Mouse (Mus musculus): Measurements from ENCODE around the gene Setd2. TPM values are rescaled to one million over a fixed set of nuclear protein-coding genes. Genes with fewer than 3 reads are reported as not detected.

The Setd2 gene
- total RNA-seq, 2 experiments from 2014 or later, result 21.8 to 29.9 TPM

DNA sequence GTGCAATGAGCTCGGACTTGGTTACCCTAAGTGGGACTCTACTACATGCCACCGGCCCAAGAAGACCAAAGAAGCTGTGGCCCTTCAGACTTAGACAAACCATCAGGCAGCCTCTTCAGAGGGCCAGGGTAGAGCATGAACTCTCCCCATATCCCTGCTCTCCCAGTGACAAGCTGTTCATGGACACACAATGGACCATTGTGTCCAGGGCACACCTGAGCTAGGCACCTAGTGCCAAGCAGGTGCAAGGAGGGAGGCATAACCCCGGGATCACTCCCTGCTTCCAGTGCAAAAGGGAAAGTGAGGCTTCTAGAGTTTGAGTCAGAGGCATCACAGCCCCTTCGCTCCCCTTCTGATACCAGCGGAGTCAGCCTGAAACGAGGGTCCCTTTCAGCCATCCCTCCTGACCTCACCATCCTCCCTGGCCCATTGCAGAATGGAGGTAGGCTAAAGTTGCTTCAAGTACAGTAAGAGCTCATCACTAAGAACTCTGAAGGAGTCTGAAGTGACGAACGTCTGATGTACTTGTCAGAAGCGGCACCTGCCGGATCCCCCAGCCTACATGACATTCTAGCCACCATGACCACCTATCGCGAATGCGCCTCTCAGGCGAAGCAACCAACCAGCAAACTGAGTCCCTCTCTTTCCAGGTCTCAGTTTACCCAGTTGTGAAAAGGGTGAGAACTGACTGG is 120.7 kb downstream of the Setd2 start:
- intact Hi-C loops (cut with DNase I), result no loop called here
- no peak for DNase-seq

GRCm38 (mm10) chr9:110653655-110654461 is 121.5 kb downstream of the Setd2 start, which contains the start of gene Nbeal2:
Gene Nbeal2 (minus strand): TSS chr9:110654161.
- intact Hi-C loops (cut with DNase I), result no loop called here
- DNase-seq, result peak; percentile 90 to 94

DNA sequence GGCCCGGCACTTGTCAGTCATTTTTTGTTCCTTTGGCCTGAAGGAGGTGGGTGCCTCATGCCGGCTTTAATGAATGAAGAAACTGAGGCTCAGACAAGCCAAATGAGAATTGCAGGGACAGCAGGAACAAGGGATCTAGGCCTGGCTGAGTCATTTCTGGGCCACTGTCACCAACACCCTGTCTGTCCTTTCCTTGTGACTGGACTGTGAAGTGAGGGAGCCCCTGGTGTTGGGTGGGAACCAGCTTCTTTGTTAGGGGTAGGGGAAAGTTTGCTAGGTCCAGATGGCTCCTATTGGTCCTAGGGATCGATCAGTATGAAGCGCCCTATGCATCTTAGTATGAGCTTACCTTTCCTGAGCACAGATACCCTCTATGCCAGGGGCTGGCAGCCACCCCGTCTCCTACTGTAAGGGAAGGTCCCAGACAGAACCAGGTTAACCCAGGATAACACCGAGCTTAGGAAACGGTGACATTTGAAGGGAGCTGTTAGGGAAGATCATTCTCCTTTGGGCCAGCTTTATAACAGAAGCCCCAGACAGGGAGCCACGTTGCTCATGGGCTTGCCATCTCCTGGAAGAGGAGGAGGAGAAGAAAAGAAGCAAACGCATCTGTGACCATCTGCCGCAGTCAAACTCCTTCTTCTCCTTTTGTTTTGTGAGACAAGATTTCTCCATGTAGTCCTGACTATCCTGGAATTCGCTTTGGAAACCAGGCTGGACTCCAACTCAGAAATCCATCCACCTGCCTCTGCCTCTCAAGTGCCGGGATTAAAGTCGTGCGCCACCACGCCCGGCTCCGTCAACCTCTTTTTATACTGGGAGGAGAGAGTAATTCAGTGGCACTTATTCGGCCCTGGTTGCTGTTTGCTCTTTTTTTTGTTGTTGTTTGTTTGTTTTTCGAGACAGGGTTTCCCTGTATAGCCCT is 122.6 kb downstream of the Setd2 start:
- intact Hi-C loops (cut with DNase I), result no loop called here
- DNase-seq, result no peak

- no peak for DNase-seq
- intact Hi-C loops (cut with DNase I), result no loop called here
Measured at GRCm38 (mm10) chr9:110655651-110656007, 123.2 kb downstream of the Setd2 start.

DNA sequence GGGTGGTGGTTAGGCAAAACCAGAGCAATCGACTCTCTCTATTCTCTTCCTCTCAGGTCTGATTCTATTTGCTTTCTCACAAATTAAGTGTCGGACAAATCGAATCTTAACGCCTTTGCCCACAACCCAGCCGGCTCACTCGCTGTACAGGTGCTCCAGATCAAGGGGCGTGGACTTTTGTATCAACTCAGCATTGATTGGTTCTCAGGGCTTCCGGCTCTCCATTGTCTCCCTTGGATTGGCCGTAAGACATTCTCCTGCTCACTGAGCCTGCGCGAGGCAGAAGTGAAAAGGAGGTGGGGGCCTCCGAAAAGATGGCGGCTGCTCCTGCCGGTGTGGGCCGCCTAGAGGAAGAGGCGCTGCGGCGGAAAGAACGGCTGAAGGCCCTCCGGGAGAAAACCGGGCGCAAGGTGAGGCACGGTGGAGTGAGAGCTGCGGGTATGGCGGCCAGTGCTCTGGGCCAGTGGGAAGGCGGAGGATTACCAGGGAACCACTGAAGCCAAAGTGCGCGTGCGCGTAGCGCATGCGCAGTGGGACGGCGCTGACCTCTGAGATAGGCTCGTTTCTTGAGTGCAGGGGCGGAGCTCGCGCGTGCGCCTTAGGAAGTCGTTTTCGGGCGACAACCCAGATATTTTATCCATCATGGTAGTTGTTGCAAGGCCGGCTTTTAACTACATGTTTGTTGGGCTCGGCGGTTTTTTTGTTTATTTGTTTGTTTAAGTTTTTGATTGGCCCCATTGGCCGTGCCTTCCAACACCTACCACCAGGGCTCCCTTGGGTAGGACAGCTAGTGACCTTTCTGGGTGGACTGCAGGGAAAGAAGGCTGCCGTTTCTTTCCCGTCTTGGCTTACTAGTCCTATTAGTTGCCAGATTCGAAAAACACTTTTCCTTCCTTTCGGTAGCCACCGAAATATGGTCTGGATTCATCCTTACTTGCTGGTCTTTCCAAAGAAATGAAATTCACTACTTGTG is 124.1 kb downstream of the Setd2 start, which contains the start of gene Ccdc12:
TSS of gene Ccdc12 (plus strand) at position 255 of the 973 bp plus-strand sequence.
- intact Hi-C loops (cut with DNase I), result no loop called here
- DNase-seq, result peak; percentile 90 to 98

DNA sequence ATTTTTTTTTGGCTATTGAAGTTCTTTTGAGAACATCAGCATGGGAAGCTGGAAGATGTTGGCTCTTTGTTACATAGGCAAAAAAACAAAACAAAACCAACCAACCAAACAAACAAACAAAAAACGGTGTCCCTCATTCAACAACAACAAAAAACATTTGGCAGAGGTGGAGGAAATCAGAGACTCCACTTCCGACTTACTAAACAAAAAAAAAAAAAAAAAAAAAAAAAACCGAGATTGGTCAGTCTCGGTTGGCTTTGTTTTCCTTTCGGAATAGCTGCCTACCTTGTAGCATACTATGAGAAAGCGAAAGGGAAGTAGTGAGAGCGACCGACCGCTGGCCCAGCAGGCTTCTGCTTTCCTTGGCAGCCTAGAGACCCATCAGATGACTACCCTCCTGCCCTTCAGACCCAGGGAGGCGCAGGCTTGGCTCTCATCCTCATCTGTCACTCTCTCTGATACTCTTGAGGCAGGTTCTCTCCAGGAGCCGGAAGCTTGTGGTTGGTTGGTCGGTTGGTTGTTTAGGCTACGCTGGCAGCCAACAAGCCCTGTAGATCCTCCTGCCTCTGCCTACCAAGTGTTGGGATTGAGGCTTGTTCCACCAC is 125.2 kb downstream of the Setd2 start:
- no peak for DNase-seq
- intact Hi-C loops (cut with DNase I), result no loop called here

DNA sequence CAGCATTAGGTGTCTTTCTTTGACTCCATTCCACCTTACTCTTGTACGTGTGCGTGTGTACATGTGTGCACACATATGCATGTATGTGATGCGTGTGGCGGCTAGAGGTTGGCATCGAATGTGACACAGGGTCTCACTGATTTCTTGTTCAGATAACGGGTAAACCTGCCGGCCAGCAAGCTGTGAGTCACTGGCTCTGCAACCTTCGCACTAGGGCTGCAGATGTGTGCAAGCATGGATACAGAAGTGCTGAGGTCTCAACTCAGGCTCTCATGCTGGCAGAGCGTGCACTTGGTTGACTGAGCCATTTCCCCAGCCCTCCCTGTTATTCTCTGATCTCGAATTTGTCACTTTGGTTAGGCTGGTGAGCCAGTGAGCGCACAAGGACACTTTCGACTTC is 127.1 kb downstream of the Setd2 start:
- DNase-seq, result no peak
- intact Hi-C loops (cut with DNase I), result no loop called here

DNA sequence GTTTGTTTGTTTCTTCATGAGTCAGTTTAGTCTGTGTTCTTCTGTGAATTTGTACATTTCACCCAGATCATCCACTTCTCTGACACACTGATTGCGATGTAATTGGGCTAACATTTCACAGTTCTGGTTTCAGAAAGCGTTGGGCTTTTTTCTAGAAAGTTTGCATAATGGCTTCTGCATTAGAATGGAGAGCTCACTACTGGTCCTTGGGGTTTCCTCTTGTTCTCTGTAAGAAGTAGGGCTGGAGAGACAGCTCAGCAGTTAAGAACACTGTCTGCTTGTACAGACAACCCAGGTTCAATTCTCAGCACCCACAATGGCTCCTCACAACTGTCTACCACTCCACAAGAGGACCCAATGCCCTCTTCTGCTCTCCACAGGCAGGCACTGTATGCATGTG is 127.8 kb downstream of the Setd2 start:
- DNase-seq, result no peak
- intact Hi-C loops (cut with DNase I), result no loop called here

DNA sequence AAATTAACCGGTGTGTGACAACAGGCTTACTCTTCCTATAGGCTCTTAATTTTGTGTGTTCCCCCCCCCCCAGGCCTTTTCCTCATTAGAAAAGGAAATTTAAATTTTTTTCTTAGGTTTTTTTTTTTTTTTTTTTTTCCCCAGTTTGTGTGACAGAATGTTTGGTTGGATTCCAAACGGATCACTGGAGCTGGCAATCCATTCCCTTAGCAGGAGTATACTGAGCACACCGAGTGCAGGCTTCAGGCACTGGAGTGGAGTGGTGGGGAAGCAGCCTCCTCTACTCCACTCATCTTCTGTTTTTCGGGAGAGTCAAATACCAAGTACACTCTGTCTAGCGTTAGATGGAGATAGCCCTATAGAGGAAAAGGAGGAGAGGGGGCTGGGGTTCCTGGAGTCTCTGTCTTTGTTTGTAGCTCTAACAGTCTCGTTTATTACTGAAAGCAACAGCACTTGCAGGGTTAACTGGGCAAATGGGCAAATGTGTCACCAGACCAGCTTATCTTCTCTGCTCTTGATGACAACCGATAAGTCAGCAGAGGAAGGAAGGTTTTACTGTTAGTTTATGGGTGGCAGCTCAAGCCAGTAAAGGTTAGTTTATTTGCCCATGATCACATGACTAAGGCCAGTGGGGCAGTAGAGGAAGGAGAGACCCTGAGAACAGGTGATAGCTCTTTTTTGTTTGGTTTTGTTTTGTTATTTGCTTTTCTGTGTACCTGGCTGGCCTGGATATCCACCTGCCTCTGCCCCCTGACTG is 128.6 kb downstream of the Setd2 start:
- intact Hi-C loops (cut with DNase I), result no loop called here

DNA sequence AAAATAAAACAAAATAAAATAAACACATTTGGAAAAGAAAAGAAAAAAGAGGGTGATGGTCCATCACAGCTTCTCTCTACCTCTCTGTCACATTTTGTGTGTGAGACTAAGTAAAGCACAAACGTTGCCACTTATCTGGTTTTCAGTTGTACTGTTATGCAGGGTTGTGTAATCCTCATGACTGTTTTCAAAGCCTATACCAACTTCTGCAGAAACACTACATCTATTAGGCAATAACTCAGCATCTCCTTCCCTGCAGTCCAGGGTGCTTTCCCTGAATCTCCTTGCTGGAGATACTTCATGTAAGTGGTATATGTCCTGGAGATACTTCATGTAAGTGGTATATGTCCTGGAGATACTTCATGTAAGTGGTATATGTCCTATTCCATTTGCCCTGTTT is 130.4 kb downstream of the Setd2 start:
- no peak for DNase-seq
- intact Hi-C loops (cut with DNase I), result no loop called here

More for the DNA sequence above, 128.6 kb downstream of the Setd2 start:
- DNase-seq, result no peak

DNA sequence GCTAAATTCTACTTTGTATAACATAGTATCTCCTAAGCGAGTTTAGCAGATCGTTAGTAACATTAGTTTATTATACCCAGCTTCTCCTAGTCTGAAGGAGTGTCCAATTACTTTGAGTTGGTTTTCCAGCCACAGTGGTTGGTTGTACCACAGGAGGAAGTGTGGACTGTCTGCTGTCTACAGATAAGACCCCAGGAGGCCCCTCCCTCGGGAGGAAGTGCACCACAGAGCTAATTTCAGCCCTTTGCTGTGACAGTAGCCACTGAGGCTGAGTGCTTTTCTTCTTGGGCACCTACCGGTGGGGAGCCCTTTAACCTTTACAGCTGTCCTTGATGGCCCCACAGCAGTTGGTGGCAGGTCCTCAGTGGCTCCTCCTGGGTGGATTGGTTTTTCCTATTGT is 133.5 kb downstream of the Setd2 start:
- intact Hi-C loops (cut with DNase I), result no loop called here
- DNase-seq, result no peak

- no peak for DNase-seq
- intact Hi-C loops (cut with DNase I), result no loop called here
Measured at GRCm38 (mm10) chr9:110666374-110666773, 134.0 kb downstream of the Setd2 start.

- intact Hi-C loops (cut with DNase I), result no loop called here
- DNase-seq, result no peak
Measured at GRCm38 (mm10) chr9:110667219-110667836, 134.9 kb downstream of the Setd2 start.

Small RNA genes lying within 50 kb of the gene (microRNA-seq; reads per million reads assigned to microRNA genes)
- 0 to 0.36 reads per million in 2 experiments for gene Mir8107

Other genes with a start within 250 kb of the Setd2 start
- gene Elp6, start 227.4 kb upstream of the Setd2 start, total RNA-seq (2021), result 1 to 10 TPM; 2.8 to 3.1 TPM
- gene Scap, start 199.3 kb upstream of the Setd2 start, total RNA-seq (2021), result 10 to 100 TPM; 15.2 to 15.8 TPM
- 1 to 10 TPM; 7.9 to 8.1 TPM for gene Ptpn23, start 124.4 kb upstream of the Setd2 start, total RNA-seq (2021)
- gene Ngp, start 112.8 kb upstream of the Setd2 start, total RNA-seq (2021), result not detected
- gene Klhl18, start 55.9 kb upstream of the Setd2 start, total RNA-seq (2021), result 1 to 10 TPM; 6.6 to 7.9 TPM
- under 1 TPM in 1 of 2 experiments, not detected in 1; 0.17 TPM for gene Kif9, start 55.6 kb upstream of the Setd2 start, total RNA-seq (2021)
- gene Nradd, start 91.9 kb downstream of the Setd2 start, total RNA-seq (2021), result 1 to 10 TPM in 1 of 2 experiments, under 1 TPM in 1; 0.91 to 1.2 TPM
- gene Nbeal2, start 121.6 kb downstream of the Setd2 start, total RNA-seq (2021), result 1 to 10 TPM; 3.3 to 3.6 TPM
- 10 to 100 TPM; 45.1 to 48.1 TPM for gene Ccdc12, start 123.9 kb downstream of the Setd2 start, total RNA-seq (2021)
- gene Myl3, start 209.3 kb downstream of the Setd2 start, total RNA-seq (2021), result 1,000 to 10,000 TPM in 1 of 2 experiments, 100 to 1,000 TPM in 1; 290 to 1,186 TPM
- gene Pth1r, start 214.5 kb downstream of the Setd2 start, total RNA-seq (2021), result 1 to 10 TPM in 1 of 2 experiments, under 1 TPM in 1; 0.74 to 1.1 TPM

Measured in gastrocnemius, postnatal 36 days (tissue).